Mouse (Mus musculus) heart, postnatal 0 days (tissue): Measurements from ENCODE around the gene C1rl. TPM values are rescaled to one million over a fixed set of nuclear protein-coding genes. Genes with fewer than 3 reads are reported as not detected.

ENCODE experiments used
- ATAC-seq: fragments of 200-750 bp; cut with Nextera tagmentation; 2 replicates; pipeline ENCODE4 v1.8.0; 2017; ENCODE audit warnings: low read depth, moderate number of reproducible peaks, moderate library complexity; ENCODE audit not compliant: insufficient read depth
- DNase-seq: peaks from one replicate; pipeline ENCODE4 v3.0.0-alpha.2; 2016; ENCODE audit warnings: low spot score
- H3K27ac ChIP-seq: fragments of 300-500 bp; sonication (generic); 2 replicates; pipeline ENCODE4 v1.5.1; 2014; ENCODE audit warnings: low read depth, mild to moderate bottlenecking
- H3K27me3 ChIP-seq: fragments of 300-500 bp; sonication (generic); 2 replicates; pipeline ENCODE4 v1.6.1; 2014; ENCODE audit warnings: low read length, mixed read lengths; ENCODE audit not compliant: control insufficient read depth, insufficient read depth
- H3K36me3 ChIP-seq: fragments of 300-500 bp; sonication (generic); replicated peaks from 2 replicates; pipeline ENCODE4 v1.6.1; 2014; ENCODE audit warnings: low read length, mixed read lengths; ENCODE audit not compliant: control insufficient read depth, insufficient read depth
- H3K4me1 ChIP-seq: fragments of 300-500 bp; sonication (generic); 2 replicates; pipeline ENCODE4 v1.6.1; 2014; ENCODE audit warnings: antibody characterized with exemption; ENCODE audit not compliant: control insufficient read depth, insufficient read depth
- H3K4me2 ChIP-seq: fragments of 300-500 bp; sonication (generic); 2 replicates; pipeline ENCODE4 v1.6.1; 2014; ENCODE audit warnings: low read depth, mild to moderate bottlenecking, low read length, moderate library complexity
- H3K4me3 ChIP-seq: fragments of 300-500 bp; sonication (generic); 2 replicates; pipeline ENCODE4 v1.5.1; 2014; ENCODE audit warnings: low read depth, low read length
- H3K9ac ChIP-seq: fragments of 300-500 bp; sonication (generic); replicated peaks from 2 replicates; pipeline ENCODE4 v1.6.1; 2014; ENCODE audit warnings: low read depth, low read length, mixed read lengths
- H3K9me3 ChIP-seq: fragments of 300-500 bp; sonication (generic); replicated peaks from 2 replicates; pipeline ENCODE4 v1.6.1; 2016; ENCODE audit warnings: low read length; ENCODE audit not compliant: control insufficient read depth
- CTCF ChIP-seq: IDR thresholded peaks from 2 replicates; pipeline ENCODE4 v1.5.1; 2016; ENCODE audit warnings: antibody characterized with exemption, control low read depth, low read depth
- EP300 ChIP-seq: IDR thresholded peaks from 2 replicates; pipeline ENCODE4 v1.6.1; 2016; ENCODE audit warnings: antibody characterized with exemption, low read depth
- WGBS: fragments of 180-500 bp; shearing (Covaris S2); extraction: QIAGEN DNeasy Blood & Tissue Kit; methylation state at CpG from one replicate; pipeline ENCODE4 v1.1.7; 2014; 5-methylcytosine and 5-hydroxymethylcytosine counted together
- polyA plus RNA-seq: library from polyadenylated mRNA; unstranded; fragments of >200 nt; fragmentation: Nextera tagmentation; extraction: Ambion mirVana; gene quantifications from 2 replicates; pipeline ENCODE4 v1.2.1, GENCODE M21; 2015
- total RNA-seq: library from RNA; depleted of rRNA; stranded (reverse); fragments of >200 nt; gene quantifications from 2 replicates; pipeline ENCODE4 v1.2.3, GENCODE M21; 2014; ENCODE audit warnings: low replicate concordance

Gene C1rl
- total and polyA plus RNA-seq, 2 experiments from 2014 or later = 0.46 to 0.48 TPM

DNA sequence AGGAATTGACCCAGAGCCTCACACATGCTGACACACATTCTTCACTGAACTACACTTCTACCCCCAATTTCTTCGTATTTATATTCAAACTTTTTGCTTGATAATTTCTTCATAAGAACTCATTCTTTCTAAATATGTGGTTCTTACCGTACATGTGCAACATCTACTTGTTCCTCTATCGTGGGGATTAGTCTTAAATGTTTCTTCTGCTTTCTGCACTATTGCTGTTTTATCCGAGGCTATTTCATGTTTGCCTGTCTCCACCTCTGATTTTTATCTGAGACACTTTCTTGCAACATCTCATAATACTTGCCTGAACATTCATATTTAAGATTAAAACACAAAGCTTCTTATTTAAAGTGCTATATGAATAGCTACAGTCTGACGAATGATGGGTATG, 3.1 kb downstream of the C1rl start:
- TF ChIP-seq EP300 (no peak), CTCF (no peak)
- DNase-seq (no peak), ATAC-seq (no peak)
- no peaks in the 10 kb centered on the region for H3K9me3 ChIP-seq
- no peak overlapping the region for H3K27ac ChIP-seq
- no peaks in the 10 kb centered on the region for H3K4me1 ChIP-seq
- H3K27me3 ChIP-seq = no peaks in the 10 kb centered on the region
- no peak overlapping the region for H3K4me3 ChIP-seq
- H3K36me3 ChIP-seq = no peaks in the 10 kb centered on the region
- no peak overlapping the region for H3K4me2 ChIP-seq
- no peak overlapping the region for H3K9ac ChIP-seq
- WGBS = 80% methylated on average over 5 of the region's 5 CpGs

GRCm38 (mm10) chr6:124499914-124500566, 7.1 kb downstream of the C1rl start:
- TF ChIP-seq EP300 = no peak
- TF ChIP-seq CTCF = no peak
- ATAC-seq = no peak

DNA sequence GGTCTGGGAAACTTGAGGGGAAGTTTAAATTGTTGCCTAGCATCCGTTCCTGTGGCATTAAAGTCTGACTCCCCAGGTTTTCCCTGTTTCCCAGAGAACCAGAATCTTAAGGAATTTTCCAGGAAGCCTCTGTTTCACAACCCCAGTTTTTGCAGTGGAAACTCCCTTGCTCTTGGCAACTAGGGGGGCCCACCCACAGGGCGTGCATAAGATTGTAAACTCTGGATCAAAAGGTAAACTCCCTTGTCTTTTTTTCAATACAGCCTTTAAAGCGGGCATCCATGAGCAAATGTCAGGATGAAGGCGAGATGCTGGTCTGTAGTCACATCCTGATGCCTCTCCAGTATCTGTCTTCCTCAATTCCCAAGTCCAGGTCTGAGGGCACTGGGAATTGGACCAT, 8.6 kb downstream of the C1rl start:
- no peak overlapping the region for H3K4me3 ChIP-seq
- H3K27me3 ChIP-seq = no peaks in the 10 kb centered on the region
- no peak for TF ChIP-seq CTCF
- TF ChIP-seq EP300 = no peak
- no peak overlapping the region for H3K9ac ChIP-seq
- H3K27ac ChIP-seq = no peak overlapping the region
- H3K36me3 ChIP-seq = no peaks in the 10 kb centered on the region
- H3K4me1 ChIP-seq = no peaks in the 10 kb centered on the region
- no peaks in the 10 kb centered on the region for H3K9me3 ChIP-seq
- WGBS = 73% methylated on average over 4 of the region's 4 CpGs
- ATAC-seq (no peak), DNase-seq (no peak)
- no peak overlapping the region for H3K4me2 ChIP-seq

More at GRCm38 (mm10) chr6:124499914-124500566, 7.1 kb downstream of the C1rl start:
- Histone ChIP-seq H3K9ac (no peak overlapping the region), H3K4me2 (no peak overlapping the region), H3K36me3 (no peaks in the 10 kb centered on the region), H3K4me1 (no peaks in the 10 kb centered on the region), H3K27me3 (no peaks in the 10 kb centered on the region), H3K27ac (no peak overlapping the region), H3K9me3 (no peaks in the 10 kb centered on the region), H3K4me3 (no peak overlapping the region)
- WGBS = 51% methylated on average over 10 of the region's 10 CpGs
- no peak for DNase-seq

DNA sequence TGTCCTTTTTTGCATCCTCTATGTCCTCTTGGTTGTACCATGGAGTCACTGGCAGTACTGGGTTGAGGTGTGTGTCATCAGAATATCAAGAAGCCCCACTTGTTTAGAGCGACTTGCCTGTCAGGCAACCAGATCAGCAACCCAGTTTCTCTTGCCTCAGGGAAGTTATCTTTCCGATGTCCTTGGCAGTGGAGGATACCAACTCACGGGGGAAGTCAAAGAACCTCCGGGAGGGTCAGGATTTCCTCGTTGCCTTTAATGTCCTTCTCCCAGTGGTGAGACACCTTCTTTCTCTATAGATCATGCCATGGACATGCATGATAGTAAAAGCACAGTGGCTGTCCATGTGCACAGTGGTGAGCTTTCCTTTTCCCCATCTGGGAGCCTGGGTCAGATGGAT, 9.1 kb downstream of the C1rl start:
- Histone ChIP-seq H3K4me1 (no peaks in the 10 kb centered on the region), H3K27ac (no peak overlapping the region), H3K9ac (no peak overlapping the region), H3K4me3 (no peak overlapping the region), H3K9me3 (no peaks in the 10 kb centered on the region), H3K36me3 (no peaks in the 10 kb centered on the region), H3K4me2 (no peak overlapping the region), H3K27me3 (no peaks in the 10 kb centered on the region)
- WGBS = 66% methylated on average over 5 of the region's 5 CpGs
- ATAC-seq = no peak
- TF ChIP-seq EP300 (no peak), CTCF (no peak)
- DNase-seq = no peak

GRCm38 (mm10) chr6:124505028-124505427, 12.1 kb downstream of the C1rl start:
- H3K27me3 ChIP-seq = no peaks in the 10 kb centered on the region
- H3K4me2 ChIP-seq = no peak overlapping the region
- no peaks in the 10 kb centered on the region for H3K4me1 ChIP-seq
- H3K4me3 ChIP-seq = no peak overlapping the region
- ATAC-seq (no peak), DNase-seq (no peak)
- H3K27ac ChIP-seq = no peak overlapping the region
- no peak for TF ChIP-seq EP300
- TF ChIP-seq CTCF = no peak
- WGBS = 60% methylated on average over 4 of the region's 4 CpGs
- no peaks in the 10 kb centered on the region for H3K9me3 ChIP-seq
- no peaks in the 10 kb centered on the region for H3K36me3 ChIP-seq
- H3K9ac ChIP-seq = no peak overlapping the region

DNA sequence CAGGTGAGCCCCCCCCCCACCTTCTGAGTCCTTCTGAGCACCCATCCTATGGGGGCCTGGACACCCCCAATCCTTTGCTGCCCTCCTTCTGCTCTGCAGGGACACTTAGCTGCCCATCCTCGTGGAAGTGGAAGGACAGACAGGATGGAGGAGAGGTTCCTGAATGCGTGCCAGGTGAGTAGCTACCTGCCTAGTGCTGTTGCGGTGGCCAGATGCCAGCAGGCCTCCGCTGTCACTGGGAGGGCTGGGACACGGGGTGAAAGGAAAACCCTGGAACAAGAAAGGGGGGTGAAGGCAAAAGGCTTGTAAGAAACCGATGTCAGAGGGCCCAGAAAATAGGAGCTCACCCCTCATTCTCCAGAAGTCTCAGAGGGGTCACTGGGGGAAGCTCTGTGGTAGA, 14.1 kb downstream of the C1rl start:
- ATAC-seq (no peak), DNase-seq (no peak)
- no peaks in the 10 kb centered on the region for H3K4me1 ChIP-seq
- WGBS = 71% methylated on average over 6 of the region's 6 CpGs
- no peaks in the 10 kb centered on the region for H3K36me3 ChIP-seq
- H3K9ac ChIP-seq = no peak overlapping the region
- no peak overlapping the region for H3K4me3 ChIP-seq
- H3K27me3 ChIP-seq = no peaks in the 10 kb centered on the region
- TF ChIP-seq EP300 (no peak), CTCF (no peak)
- no peak overlapping the region for H3K27ac ChIP-seq
- H3K9me3 ChIP-seq = no peaks in the 10 kb centered on the region
- H3K4me2 ChIP-seq = no peak overlapping the region
